Mouse (Mus musculus): Measurements from ENCODE around the gene Aqp6. TPM values are rescaled to one million over a fixed set of nuclear protein-coding genes. Genes with fewer than 3 reads are reported as not detected.

Aqp6 gene
- total RNA-seq, 2 experiments from 2014 or later = not detected

DNA sequence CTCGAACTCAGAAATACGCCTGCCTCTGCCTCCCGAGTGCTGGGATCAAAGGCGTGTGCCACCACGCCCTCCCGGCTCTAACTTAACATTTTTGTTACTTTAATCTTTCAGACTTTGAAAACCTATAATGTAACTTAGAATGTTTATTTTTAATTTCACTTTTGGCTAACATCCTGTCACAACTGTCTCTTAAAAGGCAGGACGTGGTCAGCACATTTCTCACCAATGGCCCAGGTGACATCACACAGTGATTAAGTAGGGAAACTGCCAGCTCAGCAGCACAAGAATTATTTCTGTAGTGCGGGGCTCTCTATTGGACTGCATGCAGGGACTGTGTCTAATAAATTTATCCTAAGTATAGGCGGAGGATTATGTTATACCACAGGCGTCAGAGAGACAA lies 42.6 kb downstream of the Aqp6 start:
- no peak for DNase-seq (ENCODE audit: low spot score)

- no peak for DNase-seq (ENCODE audit: low spot score)
Measured at GRCm38 (mm10) chr15:99644776-99645175, 43.6 kb downstream of the Aqp6 start.

DNA sequence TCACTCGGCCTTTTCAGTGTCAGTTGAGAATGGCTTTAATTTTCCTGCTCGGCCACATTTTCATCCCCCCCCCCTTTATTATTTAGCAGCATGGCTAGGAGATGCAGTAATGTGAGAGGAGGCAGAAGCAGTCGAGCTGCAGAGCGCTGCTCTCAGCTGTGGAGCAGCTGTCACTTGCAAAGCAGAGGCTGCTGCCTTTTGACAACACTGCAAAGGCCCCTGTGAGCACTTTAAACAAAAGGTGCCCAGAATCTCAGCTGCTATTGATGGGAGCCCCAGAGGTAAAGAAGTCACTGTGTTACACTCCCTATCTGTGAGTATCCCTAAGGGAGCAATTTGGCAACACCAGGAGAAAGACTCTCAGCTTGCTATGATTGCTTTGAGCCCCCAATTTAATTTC lies 47.1 kb downstream of the Aqp6 start:
- no peak for DNase-seq (ENCODE audit: low spot score)

- DNase-seq (ENCODE audit: low spot score) = no peak
Measured at GRCm38 (mm10) chr15:99649067-99649761, 48.0 kb downstream of the Aqp6 start.

GRCm38 (mm10) chr15:99650304-99650703 lies 49.1 kb downstream of the Aqp6 start:
- DNase-seq (ENCODE audit: low spot score) = no peak

GRCm38 (mm10) chr15:99651163-99651872 lies 50.1 kb downstream of the Aqp6 start, which contains the start of gene Racgap1:
TSS of gene Racgap1 (minus strand) at chr15:99651656.
- DNase-seq (ENCODE audit: low spot score) = peak; percentile 97

- DNase-seq (ENCODE audit: low spot score) = no peak
Measured at GRCm38 (mm10) chr15:99651984-99652872, 51.0 kb downstream of the Aqp6 start.

DNA sequence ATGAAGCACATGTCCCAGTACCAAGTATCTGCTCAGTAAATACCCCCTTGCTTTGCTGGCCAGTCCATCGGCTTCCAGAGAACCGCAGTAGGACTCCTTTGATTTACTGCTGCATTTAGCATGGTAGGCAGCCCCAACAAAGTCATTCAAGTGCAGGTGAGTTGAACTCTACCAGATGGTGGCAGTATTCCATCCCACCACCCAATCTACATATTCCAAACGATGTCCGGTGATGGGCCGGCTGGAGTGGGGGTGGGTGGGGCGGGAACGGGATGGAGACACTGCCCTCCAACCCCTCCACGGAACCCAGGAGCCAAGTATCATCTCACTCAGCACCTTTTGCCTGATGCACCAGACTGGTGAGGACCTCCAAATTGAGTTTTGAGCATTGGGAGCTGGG lies 52.1 kb downstream of the Aqp6 start:
- no peak for DNase-seq (ENCODE audit: low spot score)

GRCm38 (mm10) chr15:99653876-99654275 lies 52.7 kb downstream of the Aqp6 start:
- DNase-seq (ENCODE audit: low spot score) = no peak

Other genes with a start within 250 kb of the Aqp6 start
- 1 to 10 TPM; 4.2 to 7.7 TPM for gene Fmnl3, start 230.9 kb upstream of the Aqp6 start, total RNA-seq (2021)
- gene Tmbim6, start 208.5 kb upstream of the Aqp6 start, total RNA-seq (2021) = 100 to 1,000 TPM; 197 to 208 TPM
- 1 to 10 TPM; 1.6 to 1.9 TPM for gene Nckap5l, start 143.7 kb upstream of the Aqp6 start, total RNA-seq (2021)
- 1 to 10 TPM; 4.2 to 5.1 TPM for gene Bcdin3d, start 126.7 kb upstream of the Aqp6 start, total RNA-seq (2021)
- under 1 TPM in 1 of 2 experiments, not detected in 1; 0.12 TPM for gene Faim2, start 73.2 kb upstream of the Aqp6 start, total RNA-seq (2021)
- not detected for gene Aqp2, start 22.3 kb upstream of the Aqp6 start, total RNA-seq (2021)
- gene Aqp5, start 10.6 kb upstream of the Aqp6 start, total RNA-seq (2021) = under 1 TPM in 1 of 2 experiments, not detected in 1; 0.30 TPM
- under 1 TPM; 0.57 to 0.69 TPM for gene Racgap1, start 50.3 kb downstream of the Aqp6 start, total RNA-seq (2021)
- gene Asic1, start 69.0 kb downstream of the Aqp6 start, total RNA-seq (2021) = under 1 TPM in 1 of 2 experiments, not detected in 1; 0.11 TPM
- gene Smarcd1, start 100.7 kb downstream of the Aqp6 start, total RNA-seq (2021) = 1 to 10 TPM; 5.8 to 7.4 TPM
- not detected for gene Gm17349, start 104.1 kb downstream of the Aqp6 start, total RNA-seq (2021)
- 100 to 1,000 TPM; 366 to 449 TPM for gene Gpd1, start 116.1 kb downstream of the Aqp6 start, total RNA-seq (2021)
- gene Cox14, start 124.2 kb downstream of the Aqp6 start, total RNA-seq (2021) = 100 to 1,000 TPM; 139 to 156 TPM
- 1 to 10 TPM; 2.9 to 6.2 TPM for gene Cers5, start 171.5 kb downstream of the Aqp6 start, total RNA-seq (2021)

Data from gastrocnemius, adult 18-20 months (tissue).